Mouse (Mus musculus) B cell, adult 67 days (primary cell): ENCODE results near the gene Krt20. TPM values are rescaled to one million over a fixed set of nuclear protein-coding genes. Genes with fewer than 3 reads are reported as not detected.

Source experiments
- total RNA-seq, 2 experiments: library from RNA; stranded (reverse); gene quantifications; 4 replicates each; pipeline ENCODE4 v1.2.4; 2023

Gene Krt20
- not detected for total RNA-seq

GRCm38 (mm10) chr11:99437972-99438371 is at the start of gene Krt20:
Krt20 (minus strand) TSS chr11:99438150.

GRCm38 (mm10) chr11:99422159-99422558 is 15.8 kb downstream of the Krt20 start, which contains the start of gene Krt12:
Krt12 (minus strand) TSS chr11:99422259.

GRCm38 (mm10) chr11:99389264-99389663 is 48.7 kb downstream of the Krt20 start, which contains the start of gene Krt10:
Krt10 (minus strand) TSS chr11:99389364.

Other genes with a start within 250 kb of the Krt20 start
- gene Smarce1, start 207.1 kb downstream of the Krt20 start, total RNA-seq, result 100 to 1,000 TPM; 161 to 173 TPM
- gene Krt222, start 194.1 kb downstream of the Krt20 start, total RNA-seq, result 1 to 10 TPM; 1.8 to 2.0 TPM
- not detected for gene Krt24, start 152.9 kb downstream of the Krt20 start, total RNA-seq
- not detected for gene Krt25, start 115.2 kb downstream of the Krt20 start, total RNA-seq
- not detected for gene Krt26, start 100.2 kb downstream of the Krt20 start, total RNA-seq
- not detected for gene Krt27, start 87.0 kb downstream of the Krt20 start, total RNA-seq
- not detected for gene Krt28, start 63.2 kb downstream of the Krt20 start, total RNA-seq
- 1 to 10 TPM; 1.5 to 3.2 TPM for gene Krt10, start 48.8 kb downstream of the Krt20 start, total RNA-seq
- not detected for gene Krt12, start 15.9 kb downstream of the Krt20 start, total RNA-seq
- gene Krt23, start 55.0 kb upstream of the Krt20 start, total RNA-seq, result not detected
- gene Krt39, start 83.2 kb upstream of the Krt20 start, total RNA-seq, result not detected
- not detected for gene Krt40, start 105.0 kb upstream of the Krt20 start, total RNA-seq
- not detected for gene Krtap3-3, start 112.7 kb upstream of the Krt20 start, total RNA-seq
- not detected for gene Krtap3-2, start 118.7 kb upstream of the Krt20 start, total RNA-seq
- not detected for gene Gm11939, start 121.3 kb upstream of the Krt20 start, total RNA-seq
- gene Krtap3-1, start 128.5 kb upstream of the Krt20 start, total RNA-seq, result not detected
- gene Krtap1-5, start 142.9 kb upstream of the Krt20 start, total RNA-seq, result not detected
- gene Krtap1-4, start 145.5 kb upstream of the Krt20 start, total RNA-seq, result not detected
- not detected for gene Krtap1-3, start 153.2 kb upstream of the Krt20 start, total RNA-seq
- gene Krtap9-3, start 160.0 kb upstream of the Krt20 start, total RNA-seq, result not detected
- not detected for gene Gm11938, start 165.2 kb upstream of the Krt20 start, total RNA-seq
- gene Gm11937, start 172.0 kb upstream of the Krt20 start, total RNA-seq, result not detected
- not detected for gene Krtap2-4, start 176.7 kb upstream of the Krt20 start, total RNA-seq
- gene Gm11562, start 182.3 kb upstream of the Krt20 start, total RNA-seq, result not detected
- not detected for gene Krtap4-1, start 190.1 kb upstream of the Krt20 start, total RNA-seq
- not detected for gene Krtap4-2, start 196.9 kb upstream of the Krt20 start, total RNA-seq
- gene Krtap4-7, start 205.9 kb upstream of the Krt20 start, total RNA-seq, result not detected
- not detected for gene Gm11555, start 212.1 kb upstream of the Krt20 start, total RNA-seq
- not detected for gene Gm11563, start 220.8 kb upstream of the Krt20 start, total RNA-seq
- gene Krtap4-6, start 227.8 kb upstream of the Krt20 start, total RNA-seq, result not detected